Mouse (Mus musculus) gastrocnemius, postnatal 36 days (tissue): ENCODE measurements around the gene Bckdk. TPM values are rescaled to one million over a fixed set of nuclear protein-coding genes. Genes with fewer than 3 reads are reported as not detected.

ENCODE experiments used
- DNase-seq, 2 experiments: peaks; one replicate each; pipeline ENCODE4 v3.0.0; 2022
- intact Hi-C: fragments of 180-260 bp; cut with DNase I; formaldehyde crosslinking; loops from one replicate; pipeline ENCODE4 v1.15.1; 2025
- long read RNA-seq, 2 experiments: library from polyadenylated mRNA; stranded (forward); transcript quantifications; one replicate each; pipeline ENCODE4 v2.0.0; 2021
- total RNA-seq, 2 experiments: library from RNA; stranded (reverse); gene quantifications; 2 replicates each; pipeline ENCODE4 v1.2.3; 2021

The Bckdk gene
- total RNA-seq, result 100 to 1,000 TPM; 155 TPM
- long read RNA-seq, experiment 1, transcript Bckdk-201 (12 exons, 3,405 nt), result major isoform, 197 of 243 reads
- long read RNA-seq, experiment 1, partial matches to known transcripts, result 26 of 243 reads
- long read RNA-seq, experiment 1, other reads (novel, unspliced or antisense), result 20 of 243 reads
- long read RNA-seq, experiment 2, transcript Bckdk-201 (12 exons, 3,405 nt), result major isoform, 282 of 327 reads
- long read RNA-seq, experiment 2, partial matches to known transcripts, result 12 of 327 reads
- long read RNA-seq, experiment 2, other reads (novel, unspliced or antisense), result 33 of 327 reads

DNA sequence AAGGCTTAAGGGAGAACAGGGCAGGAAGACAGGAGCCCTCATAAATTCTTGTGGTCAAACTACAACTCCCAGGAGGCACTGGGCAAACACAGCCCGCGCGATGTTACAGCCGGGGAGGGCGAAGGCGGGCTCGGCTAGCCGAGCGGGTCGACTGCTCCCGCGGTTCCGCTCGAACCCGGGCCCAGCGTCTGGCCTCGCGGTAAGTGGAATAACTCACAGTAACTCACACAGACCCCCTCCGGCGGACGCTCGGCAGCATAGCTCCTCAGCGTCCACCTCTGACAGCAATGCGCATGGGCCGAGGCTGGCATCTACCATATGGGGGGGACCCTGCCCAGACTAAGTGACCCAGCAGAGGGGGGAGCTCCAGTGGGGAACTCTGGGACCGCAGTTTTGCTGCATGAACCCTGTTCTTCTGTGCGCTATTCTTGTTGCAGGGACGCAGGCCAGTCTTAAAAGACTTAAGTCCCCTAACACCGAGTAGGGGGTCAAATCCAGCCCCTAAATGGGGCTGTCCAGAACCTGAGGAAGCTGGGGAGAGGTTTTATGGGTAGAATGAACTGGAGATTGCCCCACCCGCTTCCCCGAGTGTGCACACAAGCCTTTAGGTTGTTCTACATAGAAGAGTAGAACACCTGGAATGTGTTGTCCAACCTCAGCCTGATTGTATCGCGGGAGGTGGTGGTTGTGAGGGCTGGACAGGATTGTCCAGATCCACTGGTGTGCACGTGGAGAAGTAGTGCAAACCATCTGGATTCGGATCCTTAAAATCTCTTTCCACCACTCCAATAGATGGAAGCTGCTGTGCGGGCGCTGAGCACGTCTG is at the start of gene Bckdk:
TSS of gene Bckdk (plus strand) at position 112 of the 826 bp plus-strand sequence.
- DNase-seq, result peak; percentile 66 to 73
- intact Hi-C loops, result no loop called here

DNA sequence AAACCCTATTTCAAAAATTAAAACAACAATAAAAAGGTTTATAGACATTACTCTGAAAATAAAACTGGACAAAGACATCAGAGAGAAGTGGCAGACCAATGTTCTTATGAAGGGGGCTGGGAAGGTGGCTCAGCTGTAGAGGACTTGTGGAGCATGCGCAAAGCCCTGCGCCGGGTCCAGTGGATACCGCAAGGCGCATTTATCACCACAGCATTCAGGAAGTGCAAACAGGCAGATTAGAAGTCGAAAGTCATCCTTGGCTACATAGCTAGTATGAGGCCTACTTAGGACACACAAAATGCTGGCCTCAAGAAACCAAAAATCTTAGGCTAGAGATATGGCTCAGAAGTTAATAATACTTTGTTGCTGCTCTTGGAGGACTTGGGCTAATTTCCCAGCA is 45.6 kb upstream of the Bckdk start:
- intact Hi-C loops, result no loop called here
- DNase-seq, result no peak

DNA sequence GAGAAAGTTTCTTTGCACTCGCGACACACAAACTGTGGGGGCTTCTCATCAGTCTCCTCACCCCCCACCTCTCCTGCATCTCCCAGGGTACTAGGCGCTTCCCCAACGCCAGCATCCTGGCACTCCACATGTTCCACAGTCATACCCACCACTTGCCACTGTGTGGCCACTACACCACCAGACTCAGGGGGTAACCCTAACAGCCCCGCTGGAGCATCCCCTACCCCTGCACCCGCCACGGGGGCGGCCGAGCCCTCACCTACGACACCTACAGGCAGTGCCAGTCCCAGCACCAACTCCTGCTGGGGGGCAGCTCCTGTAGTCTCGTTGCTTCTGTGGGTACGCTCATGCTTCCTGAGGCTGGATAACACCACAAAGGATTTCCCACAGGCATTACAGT is 37.4 kb upstream of the Bckdk start:
- intact Hi-C loops, result no loop called here
- no peak for DNase-seq

DNA sequence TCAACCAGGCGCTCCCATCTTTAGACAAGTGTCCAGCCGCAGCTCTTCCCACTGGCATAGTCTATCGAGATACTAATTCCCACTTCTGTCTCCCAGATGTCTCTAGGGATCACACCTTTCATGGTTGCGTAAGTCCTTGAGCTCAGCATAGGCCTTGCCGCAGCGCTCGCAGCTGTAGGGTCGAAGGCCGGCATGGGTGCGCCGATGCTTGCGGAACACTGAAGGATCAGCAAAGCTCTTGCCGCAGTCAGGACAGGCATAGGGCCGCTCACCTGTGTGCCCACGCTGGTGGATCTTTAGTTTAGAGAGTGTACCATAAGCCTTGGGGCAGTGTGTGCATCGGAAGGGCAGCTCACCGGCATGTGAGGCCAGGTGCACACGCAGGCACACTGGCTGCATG is 36.2 kb upstream of the Bckdk start:
- intact Hi-C loops, result no loop called here
- no peak for DNase-seq

DNA sequence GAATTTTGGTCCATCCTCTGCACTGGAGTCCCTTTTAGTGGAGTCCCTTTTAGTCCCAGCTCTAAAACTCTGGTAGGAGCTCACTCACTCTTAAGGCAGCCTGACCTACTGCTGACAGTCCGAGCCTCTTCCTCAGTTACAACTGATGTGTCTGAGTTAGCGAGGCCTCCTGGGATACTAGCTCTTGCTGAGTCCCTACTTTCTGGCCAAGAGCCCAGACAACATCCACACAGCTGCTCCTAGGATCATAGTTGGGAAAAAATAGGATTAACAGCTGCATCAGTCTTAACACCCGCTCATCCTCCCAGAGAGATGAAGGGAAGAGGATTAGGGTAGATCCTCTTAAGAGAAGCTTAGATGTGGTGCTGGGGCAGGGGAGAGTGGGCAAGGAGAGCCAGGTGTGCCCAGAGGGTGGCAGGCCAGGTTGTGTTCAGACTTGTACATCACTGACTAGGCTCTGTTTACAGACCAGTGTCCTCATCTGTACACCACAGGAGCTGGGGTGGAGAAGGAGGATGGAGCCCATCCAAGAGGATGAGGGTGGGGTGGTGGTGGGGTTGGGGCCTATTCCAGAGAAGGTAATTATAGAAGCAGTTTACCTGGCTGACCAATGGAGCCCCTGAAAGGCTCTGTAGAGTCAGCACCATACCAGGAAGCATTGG is 34.6 kb upstream of the Bckdk start:
- intact Hi-C loops, result no loop called here
- DNase-seq, result peak in 1 of 2 experiments; percentile 39

DNA sequence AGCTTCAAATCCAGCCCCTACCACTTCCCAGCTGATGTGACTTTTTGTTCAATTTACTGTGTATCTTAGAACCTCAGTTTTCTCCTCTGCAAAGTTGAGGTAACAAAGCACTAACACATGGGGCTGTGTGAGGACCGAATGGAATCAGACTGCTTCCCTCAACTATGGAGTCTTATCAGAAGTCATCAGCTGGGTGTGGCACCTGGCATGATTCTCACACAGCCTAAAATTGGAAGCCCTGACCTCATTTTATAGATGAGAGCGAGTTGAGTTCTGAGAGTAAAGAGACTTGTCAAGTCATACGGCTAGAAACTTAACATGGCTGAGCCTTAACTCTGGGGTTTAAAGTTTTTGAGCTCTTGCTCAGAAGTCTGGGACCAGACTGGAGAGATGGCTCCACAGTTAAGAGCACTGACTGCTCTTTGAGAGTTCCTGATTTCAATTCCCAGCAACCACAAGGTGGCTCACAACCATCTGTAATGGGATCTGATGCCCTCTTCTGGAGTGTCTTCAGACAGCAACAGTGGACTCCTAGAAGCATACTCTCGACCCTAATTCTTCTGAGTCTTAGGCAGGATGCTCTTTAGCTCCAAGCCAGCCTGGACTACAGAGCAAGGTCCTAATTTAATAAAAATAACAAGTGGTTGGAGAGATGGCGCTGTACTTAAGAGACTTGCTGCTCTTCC is 33.6 kb upstream of the Bckdk start:
- intact Hi-C loops, result no loop called here
- no peak for DNase-seq

DNA sequence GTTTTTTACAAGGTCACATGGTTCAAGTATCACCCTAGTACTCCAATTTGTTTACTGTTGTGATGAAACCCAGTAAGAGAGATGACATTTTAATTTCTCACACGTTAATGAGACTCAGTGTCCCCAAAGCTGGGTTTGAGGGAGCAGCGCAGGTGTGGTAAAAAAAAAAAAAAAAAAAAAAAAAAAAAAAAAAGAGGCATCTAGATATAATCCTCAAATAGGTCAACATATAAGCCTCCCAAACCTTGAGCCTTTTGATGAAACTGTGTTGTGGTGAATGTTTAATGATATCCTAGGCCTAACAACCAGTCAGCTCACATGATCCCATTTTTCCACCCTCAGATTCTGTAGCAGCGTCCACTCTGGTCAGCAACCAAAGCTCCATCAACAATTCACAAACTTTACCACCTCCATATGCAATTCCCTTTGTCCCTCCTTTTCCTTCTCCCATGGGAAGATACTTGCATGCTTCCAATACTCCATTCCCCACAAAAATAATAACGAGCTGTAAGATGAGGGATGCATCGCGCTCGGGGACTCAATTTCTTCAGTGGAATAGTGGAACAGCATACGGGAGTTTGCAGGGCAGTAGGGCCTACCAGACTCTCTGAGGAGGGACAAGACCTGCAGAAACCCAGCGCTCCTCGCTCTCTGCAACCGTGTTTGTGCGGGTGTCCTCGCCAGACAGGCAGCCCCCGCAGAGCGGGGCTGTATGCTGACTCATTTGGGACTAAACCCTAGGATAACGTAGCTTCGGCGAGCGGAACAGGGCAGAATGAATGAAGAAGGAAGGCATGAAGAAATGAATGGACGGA is 28.9 kb upstream of the Bckdk start:
- DNase-seq, result no peak
- intact Hi-C loops, result loop anchor here (1.0 to 5.0 kb wide), 2 partner anchors 33 to 73 kb away; partner anchors contain the start of gene Hsd3b7

DNA sequence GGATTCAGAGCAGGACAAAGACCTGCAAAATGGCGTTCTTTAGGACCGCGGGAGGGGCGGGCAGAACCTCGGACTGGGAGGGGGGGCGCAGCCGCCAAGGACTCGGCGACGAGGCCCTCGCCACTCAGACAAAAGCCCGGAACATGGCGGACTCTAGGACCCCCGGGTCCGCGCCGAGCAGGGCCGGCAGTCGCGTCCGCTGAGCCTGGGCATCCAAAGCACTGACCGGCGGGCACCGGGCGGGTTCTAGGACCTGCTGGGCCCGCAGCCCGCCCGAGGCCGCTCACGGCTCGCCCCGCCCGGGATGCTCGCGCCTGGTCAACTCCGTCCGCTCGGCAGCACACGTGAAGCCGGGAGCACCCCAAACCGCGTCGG is 28.3 kb upstream of the Bckdk start:
- intact Hi-C loops, result loop anchor here (1.0 to 5.0 kb wide), 2 partner anchors 33 to 73 kb away; partner anchors contain the start of gene Hsd3b7
- DNase-seq, result peak; percentile 84 to 91

DNA sequence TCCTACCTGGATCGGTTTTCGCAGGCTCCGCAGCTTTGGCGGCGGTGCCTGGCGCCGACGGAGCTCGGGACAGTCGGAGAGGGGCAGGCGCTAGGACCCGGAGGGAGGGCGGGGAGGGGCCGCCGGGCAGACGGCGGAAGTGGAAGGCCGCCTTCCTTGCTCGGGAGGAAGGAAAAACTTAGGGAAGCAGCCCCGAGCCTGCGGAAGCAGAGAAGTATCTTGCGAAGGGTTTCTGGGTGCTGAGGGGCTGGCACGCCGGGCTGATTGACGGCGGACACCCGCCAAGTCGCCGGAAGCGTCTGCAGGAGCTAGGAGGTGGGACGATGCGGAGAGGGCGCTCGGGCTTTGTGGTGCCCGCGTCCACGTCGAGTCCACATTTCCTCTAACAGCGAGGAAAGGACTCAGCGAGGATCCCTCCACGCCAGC is 27.8 kb upstream of the Bckdk start, which contains the start of gene Zfp646:
TSS of gene Zfp646 (plus strand) at position 181 of the 426 bp plus-strand sequence.
- intact Hi-C loops, result loop anchor here (5.0 kb wide), 1 partner anchor 74 kb away; the partner anchor contains the start of gene Hsd3b7

DNA sequence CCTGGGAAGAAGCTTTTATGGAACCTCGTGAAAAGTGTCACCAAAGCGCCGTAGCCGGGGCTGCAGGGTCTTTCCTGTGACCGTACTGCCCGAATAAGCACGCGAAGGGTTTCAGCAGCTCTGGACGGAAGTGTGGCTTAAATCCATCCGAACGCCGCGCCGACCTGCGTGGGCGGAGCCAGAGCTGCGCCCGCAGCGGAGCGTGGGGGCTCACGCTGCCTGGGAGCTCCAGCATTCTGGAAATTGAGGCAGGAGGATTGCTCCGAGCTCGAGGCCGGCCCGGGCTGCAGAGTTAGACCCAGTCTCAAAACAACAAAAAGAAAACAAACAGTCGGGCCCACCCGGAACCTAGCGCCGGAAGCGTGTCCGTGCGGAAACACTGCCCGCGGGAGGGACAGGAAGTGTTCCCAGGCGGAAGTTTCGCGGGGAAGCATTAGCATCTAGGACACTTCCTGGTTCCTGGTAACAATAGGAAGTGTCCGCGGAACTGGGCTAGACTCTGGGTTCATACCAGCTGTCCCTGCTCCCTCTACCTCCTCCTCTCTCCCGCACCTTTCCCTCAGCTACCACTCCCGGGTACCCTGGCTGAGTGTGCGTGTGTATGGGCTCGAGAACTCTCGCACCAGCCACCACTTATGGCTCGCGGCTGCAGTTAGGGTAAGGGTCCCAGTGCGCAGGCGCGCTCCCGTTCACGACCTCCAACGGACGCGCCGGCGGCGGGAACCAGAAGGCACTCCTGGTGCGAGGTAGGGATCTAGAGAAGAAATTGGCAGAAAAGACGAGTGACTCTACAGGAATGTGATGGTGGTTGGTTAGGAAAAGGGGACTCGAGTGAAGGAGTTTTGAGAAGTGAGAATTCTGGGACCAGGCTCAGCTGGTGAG is 27.2 kb upstream of the Bckdk start, which contains the start of gene Zfp668:
TSS of gene Zfp668 (minus strand) at position 362 of the 882 bp plus-strand sequence.
- DNase-seq, result peak; percentile 85 to 91
- intact Hi-C loops, result loop anchor here (5.0 kb wide), 1 partner anchor 74 kb away; the partner anchor contains the start of gene Hsd3b7

More for the DNA sequence above, 27.8 kb upstream of the Bckdk start, which contains the start of gene Zfp646:
- DNase-seq, result peak in 1 of 2 experiments; percentile 61

DNA sequence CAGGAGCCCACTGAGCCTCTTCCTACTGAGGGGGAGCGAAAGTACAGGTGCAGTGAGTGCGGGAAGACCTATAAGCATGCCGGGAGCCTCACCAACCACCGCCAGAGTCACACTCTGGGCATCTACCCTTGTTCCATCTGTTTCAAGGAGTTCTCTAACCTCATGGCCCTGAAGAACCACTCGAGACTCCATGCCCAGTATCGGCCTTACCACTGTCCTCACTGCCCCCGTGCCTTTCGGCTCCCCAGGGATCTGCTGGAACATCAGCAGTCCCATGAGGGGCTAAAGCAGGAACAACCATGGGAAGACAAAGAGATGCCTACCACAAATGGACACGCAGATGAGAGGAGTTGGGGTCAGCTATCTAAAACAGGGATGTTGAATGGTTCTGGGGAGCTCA is 24.6 kb upstream of the Bckdk start:
- intact Hi-C loops, result loop anchor here (5.0 kb wide), 1 partner anchor 77 kb away; the partner anchor contains the start of gene Hsd3b7
- DNase-seq, result no peak

DNA sequence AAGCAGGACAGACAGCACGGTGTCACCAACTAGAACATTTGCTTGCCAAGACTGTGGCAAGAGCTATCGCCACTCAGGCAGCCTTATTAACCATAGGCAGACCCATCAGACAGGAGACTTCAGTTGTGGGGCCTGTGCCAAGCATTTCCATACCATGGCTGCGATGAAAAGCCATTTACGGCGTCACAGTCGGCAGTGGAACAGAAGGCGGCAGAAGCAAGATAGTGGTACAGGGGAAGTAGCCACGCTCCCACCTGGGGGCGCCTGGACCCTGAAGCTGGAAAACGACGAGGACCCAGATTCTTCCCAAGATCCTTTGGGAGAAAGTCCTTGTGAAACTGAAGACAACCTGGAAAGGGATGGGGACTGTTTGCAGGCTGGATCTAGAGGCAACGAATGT is 23.5 kb upstream of the Bckdk start:
- DNase-seq, result no peak
- intact Hi-C loops, result no loop called here

DNA sequence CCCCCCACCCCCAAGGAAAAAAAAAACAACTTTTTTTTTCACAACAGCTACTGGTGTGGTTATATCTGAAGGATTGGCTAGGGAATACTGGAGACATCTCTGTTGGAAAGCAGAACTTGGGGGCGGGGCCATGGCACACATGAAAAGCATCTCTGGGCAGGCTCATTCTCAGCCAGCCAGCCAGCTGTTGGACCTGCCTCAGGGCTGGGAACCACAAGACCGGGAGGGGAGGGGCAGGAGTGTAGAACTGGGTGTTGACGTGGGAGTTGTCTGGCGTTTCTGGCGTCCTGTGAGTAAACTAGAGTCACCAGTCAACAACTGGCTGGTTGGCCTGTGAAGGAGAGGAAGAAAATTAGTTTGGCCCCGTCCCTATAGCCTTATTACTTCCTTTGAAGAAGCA is 17.9 kb upstream of the Bckdk start:
- intact Hi-C loops, result no loop called here
- DNase-seq, result peak; percentile 67 to 79

DNA sequence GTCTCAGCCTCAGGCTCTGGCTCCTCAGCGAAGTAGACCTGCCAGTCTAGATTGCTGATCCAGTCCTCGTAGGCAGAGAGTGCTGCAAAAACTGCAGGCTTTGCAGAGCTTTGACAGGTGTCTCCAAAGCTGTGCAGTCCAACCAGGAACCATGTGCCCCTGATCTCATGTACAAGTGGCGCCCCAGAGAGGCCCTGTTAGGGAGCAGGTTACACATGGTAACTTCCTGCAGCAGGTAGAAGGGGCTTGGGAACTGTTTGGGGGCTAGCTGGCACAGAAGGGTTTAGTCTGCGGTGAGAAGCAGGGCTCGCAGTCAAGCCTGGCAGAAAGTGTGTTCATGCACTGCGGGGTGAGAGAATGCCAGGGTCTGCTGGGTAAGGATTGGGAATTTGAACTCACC is 17.3 kb upstream of the Bckdk start:
- DNase-seq, result no peak
- intact Hi-C loops, result no loop called here

DNA sequence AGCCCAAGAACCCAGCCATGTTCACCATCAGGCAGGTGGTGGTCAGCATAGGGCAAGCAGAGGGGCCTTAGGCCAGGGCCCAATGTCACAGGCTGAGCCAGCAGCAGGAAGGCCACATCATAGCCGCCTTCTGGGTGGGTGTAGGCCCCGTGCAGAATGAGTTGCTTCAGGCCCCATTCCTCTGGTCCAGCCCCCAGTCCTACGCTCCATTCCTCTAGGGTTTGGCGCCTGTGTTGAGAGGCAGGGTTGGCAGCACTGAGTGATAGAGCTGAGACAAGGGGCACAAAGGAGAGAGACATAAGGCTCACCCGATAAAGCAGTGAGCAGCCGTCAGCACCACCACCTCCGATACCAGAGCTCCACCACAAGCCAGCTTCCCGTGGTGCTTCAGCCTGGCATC is 16.7 kb upstream of the Bckdk start:
- DNase-seq, result no peak
- intact Hi-C loops, result no loop called here

DNA sequence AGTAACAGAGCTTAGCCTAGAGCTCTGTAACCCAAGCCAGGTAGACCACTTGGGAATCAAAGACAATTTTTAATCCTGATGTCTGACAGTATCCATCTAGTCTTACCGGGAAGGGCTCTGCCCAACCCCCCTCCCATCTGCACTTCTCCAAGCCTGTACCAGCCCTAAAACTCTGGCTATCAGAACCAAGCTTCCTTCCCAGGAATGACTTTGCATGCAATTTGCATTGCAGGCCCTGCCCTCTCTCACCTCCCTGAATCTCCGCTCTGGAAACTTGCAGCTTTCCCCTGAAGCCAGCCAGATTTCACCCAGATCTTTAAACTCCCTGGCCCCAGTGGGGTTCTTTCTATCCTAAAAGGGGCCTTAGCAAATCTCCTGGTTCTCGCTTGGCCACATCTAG is 16.1 kb upstream of the Bckdk start:
- intact Hi-C loops, result no loop called here
- DNase-seq, result no peak

DNA sequence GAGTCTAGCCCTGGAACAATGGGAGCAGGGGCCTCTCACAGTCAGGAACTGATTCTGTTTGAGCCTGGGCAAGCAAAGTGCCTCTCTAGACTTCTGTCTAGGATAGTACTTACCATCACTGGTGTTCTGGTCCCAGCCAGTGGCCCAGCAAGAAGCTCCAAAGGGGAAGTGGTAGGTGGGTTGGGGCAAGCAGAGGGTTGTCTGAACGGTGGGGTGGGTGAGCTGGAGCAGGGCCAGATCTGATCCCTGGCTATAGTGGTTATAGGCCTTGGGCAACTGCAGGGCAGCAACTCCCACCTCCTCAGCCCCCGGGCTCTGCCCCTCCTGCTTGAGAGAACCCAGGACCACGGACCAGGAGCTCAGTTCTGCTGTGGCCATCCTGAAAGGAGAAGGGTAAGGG is 15.1 kb upstream of the Bckdk start:
- no peak for DNase-seq
- intact Hi-C loops, result no loop called here

DNA sequence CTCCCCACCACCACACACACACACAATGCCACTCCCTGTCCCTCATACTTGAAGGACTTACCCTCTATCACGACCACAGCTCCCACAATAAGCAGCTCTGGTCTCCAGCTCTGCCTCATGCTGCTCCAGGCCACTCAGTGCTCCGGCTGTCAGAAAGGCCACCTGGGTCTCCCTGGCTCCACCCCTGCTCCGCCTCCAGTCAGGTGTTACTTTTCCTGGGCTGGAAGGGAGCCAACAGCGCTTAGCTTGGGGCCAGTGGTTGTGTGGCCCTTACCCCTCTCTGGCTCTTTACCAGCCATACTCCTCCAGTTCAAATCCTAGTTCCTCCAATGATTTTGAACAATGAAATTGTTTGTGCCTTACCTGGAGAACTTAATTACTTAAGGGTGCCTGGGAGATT is 13.1 kb upstream of the Bckdk start, which contains the start of gene Prss53:
TSS of gene Prss53 (minus strand) at position 173 of the 400 bp plus-strand sequence.
- intact Hi-C loops, result no loop called here
- DNase-seq, result no peak
